Mouse (Mus musculus): Measurements from ENCODE around the gene Csrp1. TPM values are rescaled to one million over a fixed set of nuclear protein-coding genes. Genes with fewer than 3 reads are reported as not detected.

Gene Csrp1
- total RNA-seq, 1 experiment from 2014 or later, result 148 TPM

DNA sequence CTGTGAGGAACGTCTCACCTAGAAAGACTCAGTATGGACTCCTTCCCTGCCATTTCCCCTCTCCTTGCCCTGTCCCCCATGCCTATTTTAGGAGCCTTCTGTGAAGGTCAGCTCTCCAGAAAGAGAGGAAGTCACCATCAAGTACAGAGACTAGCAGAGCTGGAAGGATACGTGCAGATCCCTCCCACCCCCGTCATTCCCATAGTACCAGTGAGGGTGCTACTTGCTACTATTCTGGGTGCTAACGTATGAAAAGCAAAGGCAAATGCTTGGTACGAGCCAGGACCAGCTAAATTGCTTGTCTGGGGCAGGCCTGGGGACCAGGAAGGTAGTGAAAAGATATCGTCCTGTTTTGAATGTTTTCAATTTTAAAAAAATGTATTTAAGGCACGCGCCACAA, 37.4 kb downstream of the Csrp1 start:
- no peak for ATAC-seq (replicated peaks in 1 of 2; ENCODE audit: insufficient read depth in 1 of 2, low FRiP score in 2 of 2, low TSS enrichment in 1 of 2, low read depth in 1 of 2, poor library complexity in 2 of 2, severe bottlenecking in 2 of 2)

DNA sequence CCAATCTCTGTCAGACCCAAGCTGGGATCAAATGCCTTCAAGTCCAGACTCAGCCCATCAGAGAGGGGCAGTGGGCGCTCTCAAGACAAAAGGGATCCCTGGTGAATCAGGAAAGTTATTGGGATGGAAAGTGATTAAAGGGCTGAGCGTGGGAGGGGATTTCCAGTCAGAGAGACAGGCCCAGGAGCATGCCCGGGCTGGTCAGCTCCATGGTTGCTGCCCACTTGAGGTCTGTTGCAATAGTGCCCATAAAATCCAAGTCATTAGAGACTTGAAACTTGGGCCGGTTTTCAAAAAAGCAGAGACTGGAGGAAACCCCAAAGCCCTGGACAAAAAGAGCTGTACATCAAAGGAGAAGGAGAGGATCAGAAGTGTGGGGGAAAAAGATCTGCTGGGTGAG, 39.8 kb downstream of the Csrp1 start:
- ATAC-seq (replicated peaks in 1 of 2; ENCODE audit: insufficient read depth in 1 of 2, low FRiP score in 2 of 2, low TSS enrichment in 1 of 2, low read depth in 1 of 2, poor library complexity in 2 of 2, severe bottlenecking in 2 of 2), result no peak

DNA sequence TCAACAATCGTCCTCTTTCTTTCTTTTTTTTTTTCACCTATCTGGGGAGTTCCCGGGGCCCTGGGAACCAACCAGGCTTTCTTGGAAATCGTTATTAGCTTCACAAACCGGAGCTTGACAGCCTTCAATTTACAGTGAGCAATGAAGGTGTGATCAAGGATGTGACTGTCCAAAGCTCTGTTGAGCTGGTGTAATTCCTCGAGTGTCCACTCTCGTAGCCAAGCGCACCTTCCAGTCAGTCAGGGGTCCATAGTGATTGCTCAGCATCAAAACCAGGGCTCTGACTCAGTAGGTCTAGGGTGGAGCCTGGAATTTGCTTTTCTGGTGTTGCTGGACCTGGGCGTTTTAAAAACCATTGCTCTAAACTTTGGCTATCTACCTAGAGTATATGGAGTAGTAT, 40.4 kb downstream of the Csrp1 start:
- no peak for ATAC-seq (replicated peaks in 1 of 2; ENCODE audit: insufficient read depth in 1 of 2, low FRiP score in 2 of 2, low TSS enrichment in 1 of 2, low read depth in 1 of 2, poor library complexity in 2 of 2, severe bottlenecking in 2 of 2)

DNA sequence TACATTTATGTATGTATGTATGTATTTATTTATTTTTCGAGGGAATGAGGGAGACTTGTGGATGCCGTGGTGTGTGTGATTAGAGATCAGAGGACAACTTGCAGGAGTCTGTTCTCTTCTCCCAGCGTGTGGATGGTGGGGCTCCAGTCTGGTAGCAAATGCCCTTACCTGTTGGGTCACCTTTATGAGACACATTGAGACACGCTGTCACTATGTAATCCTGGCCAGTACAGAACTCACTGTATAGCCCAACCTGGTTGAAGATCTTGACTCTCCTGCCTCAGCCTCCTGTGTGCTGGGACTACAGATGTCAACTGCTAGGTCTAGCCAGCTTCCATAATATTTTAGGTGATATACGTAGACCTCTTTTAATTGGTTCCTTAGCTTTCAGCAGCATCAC, 41.9 kb downstream of the Csrp1 start:
- no peak for ATAC-seq (replicated peaks in 1 of 2; ENCODE audit: insufficient read depth in 1 of 2, low FRiP score in 2 of 2, low TSS enrichment in 1 of 2, low read depth in 1 of 2, poor library complexity in 2 of 2, severe bottlenecking in 2 of 2)

DNA sequence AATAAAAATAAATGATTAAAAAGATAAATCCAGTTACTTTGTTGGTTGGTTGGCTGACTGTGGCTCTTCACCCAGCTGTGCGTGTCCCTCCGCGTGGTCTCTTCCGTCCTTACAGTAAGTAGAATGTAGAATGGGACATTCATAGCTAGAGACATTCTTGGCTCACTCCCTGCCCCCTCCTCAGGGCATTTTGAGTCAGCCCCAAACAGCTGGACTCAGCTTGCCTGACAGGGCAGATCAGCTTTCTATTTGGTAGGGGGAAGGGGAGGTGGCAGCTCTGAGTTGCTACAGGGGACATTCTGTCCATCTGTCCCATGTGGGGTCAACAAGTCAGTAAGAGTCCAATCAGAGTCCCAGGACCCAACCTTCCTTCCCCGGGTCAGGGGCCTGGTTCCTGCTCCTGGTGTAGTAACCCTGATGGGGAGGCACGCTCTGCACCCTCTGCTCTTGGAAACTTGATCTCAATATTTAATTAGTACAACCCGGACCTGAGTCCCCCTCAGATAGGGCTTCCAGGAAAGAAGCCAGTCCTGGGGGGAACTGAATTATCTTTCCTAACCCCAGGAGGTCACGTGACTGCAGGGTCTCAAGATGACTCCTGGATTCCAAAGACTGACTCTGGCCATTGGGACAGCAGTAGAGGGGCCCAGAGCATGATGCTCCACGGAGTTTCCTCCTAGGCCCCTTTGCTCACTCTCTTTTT, 43.8 kb downstream of the Csrp1 start:
- no peak for ATAC-seq (replicated peaks in 1 of 2; ENCODE audit: insufficient read depth in 1 of 2, low FRiP score in 2 of 2, low TSS enrichment in 1 of 2, low read depth in 1 of 2, poor library complexity in 2 of 2, severe bottlenecking in 2 of 2)

DNA sequence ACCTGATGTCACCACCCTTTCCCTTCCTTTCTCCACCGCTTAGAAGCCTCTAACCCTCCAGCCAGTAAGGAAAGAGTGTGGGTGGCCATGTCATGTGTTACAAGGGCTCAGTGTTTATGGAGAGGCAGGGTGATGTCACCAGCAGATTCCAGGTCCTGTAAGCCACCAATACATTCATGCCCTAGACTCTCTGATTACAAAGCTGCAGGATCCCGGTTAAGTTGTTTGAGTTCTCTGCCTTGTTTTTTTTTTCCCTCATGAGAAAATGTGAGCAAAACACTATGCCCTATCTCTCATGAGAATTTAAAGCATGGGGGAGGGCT, 44.3 kb downstream of the Csrp1 start:
- no peak for ATAC-seq (replicated peaks in 1 of 2; ENCODE audit: insufficient read depth in 1 of 2, low FRiP score in 2 of 2, low TSS enrichment in 1 of 2, low read depth in 1 of 2, poor library complexity in 2 of 2, severe bottlenecking in 2 of 2)

DNA sequence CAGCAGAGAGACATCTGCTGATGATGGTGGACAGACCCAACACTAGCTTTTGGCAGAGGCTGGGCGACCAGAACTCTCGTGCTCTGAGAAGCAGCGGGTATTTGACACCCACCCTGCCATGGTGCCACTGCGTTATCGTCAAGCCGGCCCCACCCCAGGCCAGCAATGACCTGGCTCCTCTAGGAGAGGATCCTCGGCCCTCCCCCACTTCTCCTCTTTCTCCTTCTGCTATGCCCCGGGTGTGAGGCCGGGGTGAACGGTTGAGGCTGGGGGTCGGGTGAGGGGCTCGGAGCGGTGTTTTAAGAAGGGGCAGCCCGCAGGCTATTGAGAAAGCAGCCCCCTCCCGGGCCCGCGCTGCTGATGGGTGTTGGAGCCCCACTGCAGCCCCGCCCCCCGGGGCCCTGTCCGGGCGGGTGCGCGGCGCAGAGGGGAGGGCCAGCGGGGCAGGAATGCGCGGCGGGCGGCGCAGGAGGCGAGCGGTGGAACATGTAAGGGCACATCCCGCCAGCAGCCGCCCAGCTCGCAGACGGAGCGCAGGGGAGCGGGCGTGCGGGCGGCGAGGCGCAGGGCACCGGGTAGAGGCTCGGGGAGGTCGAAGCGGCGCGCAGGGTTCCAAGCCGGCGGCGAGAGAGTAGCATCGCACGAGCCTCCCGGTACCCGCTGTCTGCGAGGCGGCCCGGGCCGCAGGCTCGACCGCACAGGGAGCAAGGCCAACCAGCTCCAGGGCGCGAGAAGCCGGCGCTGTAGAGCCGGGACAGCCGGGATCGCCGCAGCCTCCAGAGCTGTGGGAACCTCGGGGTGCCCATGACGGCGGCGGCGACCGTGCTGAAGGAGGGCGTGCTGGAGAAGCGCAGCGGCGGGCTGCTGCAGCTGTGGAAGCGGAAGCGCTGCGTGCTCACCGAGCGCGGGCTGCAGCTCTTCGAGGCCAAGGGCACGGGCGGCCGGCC, 46.1 kb downstream of the Csrp1 start, which contains the start of gene Phlda3:
Gene Phlda3 (plus strand): TSS at position 475 of the 947 bp plus-strand sequence.
- ATAC-seq (replicated peaks in 1 of 2; ENCODE audit: insufficient read depth in 1 of 2, low FRiP score in 2 of 2, low TSS enrichment in 1 of 2, low read depth in 1 of 2, poor library complexity in 2 of 2, severe bottlenecking in 2 of 2), result peak; percentile 53 to 65

DNA sequence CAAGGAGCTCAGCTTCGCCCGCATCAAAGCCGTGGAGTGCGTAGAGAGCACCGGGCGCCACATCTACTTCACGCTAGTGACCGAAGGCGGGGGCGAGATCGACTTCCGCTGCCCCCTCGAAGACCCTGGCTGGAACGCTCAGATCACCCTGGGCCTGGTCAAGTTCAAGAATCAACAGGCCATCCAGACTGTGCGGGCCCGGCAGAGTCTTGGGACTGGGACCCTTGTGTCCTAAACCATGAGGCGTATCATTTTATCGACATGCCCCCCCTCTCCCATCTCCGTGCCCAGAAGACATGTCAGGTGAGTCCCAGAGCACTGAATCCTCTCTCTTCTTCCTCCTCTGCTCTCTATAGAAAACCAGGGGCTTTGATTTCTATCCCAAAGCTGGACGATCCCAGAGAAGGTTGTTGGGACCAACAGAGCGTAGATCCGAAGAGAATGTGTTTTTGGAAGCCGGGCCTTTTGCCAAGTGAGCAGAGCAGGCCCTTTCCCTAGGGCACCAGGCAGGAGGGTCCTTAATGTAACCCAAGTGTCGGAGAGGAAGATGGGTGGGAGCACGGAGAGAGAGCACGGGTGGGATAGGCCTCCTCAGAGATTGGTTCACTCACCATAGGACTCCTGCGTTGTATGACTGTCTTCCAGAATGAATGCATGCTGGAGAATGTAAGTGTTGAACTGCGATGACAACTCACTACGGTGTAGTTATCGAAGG, 46.9 kb downstream of the Csrp1 start:
- ATAC-seq (replicated peaks in 1 of 2; ENCODE audit: insufficient read depth in 1 of 2, low FRiP score in 2 of 2, low TSS enrichment in 1 of 2, low read depth in 1 of 2, poor library complexity in 2 of 2, severe bottlenecking in 2 of 2), result 0 out of 4 replicates have a peak, but pooled peaks have one; percentile 1 to 24

DNA sequence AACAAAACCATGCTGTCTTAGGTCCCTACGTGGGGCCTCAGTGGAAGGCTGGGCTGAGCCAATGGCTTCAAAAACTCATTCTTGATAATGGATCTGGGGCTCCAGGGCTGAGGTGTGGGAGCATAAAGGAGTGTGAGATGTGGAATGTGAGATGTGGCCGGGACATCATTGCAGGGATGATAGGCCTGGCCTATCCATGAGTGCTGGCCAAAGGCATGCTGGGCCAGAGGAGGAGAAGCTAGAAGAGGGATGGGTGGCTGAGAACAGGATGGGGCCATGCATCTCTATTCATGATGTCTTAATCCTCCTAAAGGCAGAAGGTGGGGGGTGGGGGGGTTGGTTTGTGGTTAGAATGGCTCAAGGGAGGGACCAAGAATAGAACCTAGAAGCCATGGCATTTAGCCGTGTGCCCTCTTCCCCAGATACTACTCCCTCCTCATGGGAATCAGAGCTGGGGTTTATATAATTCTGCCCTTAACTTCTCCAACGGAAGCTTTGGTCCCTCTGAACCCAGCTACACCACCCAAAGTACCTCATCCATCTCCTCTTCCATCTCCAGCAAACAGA, 47.5 kb downstream of the Csrp1 start:
- no peak for ATAC-seq (replicated peaks in 1 of 2; ENCODE audit: insufficient read depth in 1 of 2, low FRiP score in 2 of 2, low TSS enrichment in 1 of 2, low read depth in 1 of 2, poor library complexity in 2 of 2, severe bottlenecking in 2 of 2)

DNA sequence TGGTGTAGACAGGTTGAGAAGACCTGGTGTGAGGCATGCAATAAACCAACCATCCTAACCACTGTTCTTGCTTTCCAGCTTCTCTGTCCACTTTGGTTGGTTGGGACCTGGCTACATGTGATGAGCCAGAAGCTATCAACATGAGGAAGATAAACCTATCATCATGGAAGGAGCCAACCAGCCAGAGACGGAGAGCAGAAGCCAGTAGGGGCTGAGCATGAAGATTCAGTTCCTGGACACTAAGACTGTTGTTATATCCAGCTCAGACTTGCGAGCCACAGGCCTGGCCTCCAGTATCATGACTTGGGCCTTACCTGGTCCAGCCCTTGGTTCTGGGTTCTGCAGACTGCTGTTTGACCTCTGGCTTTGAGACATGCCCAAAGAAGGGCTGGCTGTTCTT, 48.5 kb downstream of the Csrp1 start:
- ATAC-seq (replicated peaks in 1 of 2; ENCODE audit: insufficient read depth in 1 of 2, low FRiP score in 2 of 2, low TSS enrichment in 1 of 2, low read depth in 1 of 2, poor library complexity in 2 of 2, severe bottlenecking in 2 of 2), result no peak

DNA sequence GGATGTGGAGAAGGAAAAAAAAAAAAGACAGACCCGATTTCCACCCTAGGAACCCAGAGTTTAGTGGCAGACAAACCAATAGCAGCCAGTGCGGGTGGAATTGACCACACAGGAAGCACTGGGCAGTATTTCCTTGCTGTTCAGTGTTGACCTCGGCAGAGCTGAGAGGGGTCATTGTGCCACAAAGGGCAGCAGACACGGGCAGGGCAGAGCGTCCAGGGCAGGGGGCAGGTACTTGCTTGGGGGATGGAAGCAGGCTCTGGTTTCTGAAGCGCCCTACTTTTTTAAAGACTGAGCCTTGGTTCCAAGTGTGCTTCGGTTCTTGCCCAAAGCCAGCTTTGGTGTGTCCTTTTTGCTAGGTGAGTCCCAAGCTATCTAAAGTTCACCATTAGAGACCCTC, 50.4 kb downstream of the Csrp1 start:
- ATAC-seq (replicated peaks in 1 of 2; ENCODE audit: insufficient read depth in 1 of 2, low FRiP score in 2 of 2, low TSS enrichment in 1 of 2, low read depth in 1 of 2, poor library complexity in 2 of 2, severe bottlenecking in 2 of 2), result no peak

DNA sequence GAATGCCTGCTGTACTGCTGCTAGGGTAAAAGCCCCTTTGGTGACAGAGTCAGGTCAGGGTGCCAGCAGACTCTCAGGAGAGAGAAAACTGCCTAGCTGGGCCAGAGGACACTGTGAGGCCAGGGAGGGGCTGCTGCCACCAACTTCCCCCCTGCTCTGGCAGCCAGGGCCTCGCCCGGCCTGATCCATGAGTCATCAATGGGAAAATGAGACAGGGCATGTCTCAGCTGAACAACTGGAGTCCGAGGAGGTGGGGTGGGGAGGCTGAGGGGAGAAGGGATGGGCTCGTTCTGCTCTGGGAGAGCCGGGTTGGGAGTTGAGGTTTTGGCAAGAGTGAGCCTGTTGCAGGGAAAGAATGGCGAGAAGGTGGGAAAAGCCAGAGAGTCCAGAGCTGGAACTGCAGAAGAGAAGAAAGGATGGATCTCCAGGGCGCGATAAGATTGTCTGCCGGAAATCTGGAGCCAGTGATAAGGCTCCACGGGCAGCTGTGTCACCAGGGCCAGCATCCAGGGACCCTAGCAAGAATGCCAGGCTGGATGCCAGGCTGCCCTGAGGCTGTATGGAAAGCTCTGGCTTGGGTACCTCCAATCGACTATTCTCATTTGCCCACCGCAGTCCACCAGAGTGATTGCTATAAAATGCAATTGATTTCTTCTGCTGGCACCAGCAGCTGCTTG, 51.2 kb downstream of the Csrp1 start:
- ATAC-seq (replicated peaks in 1 of 2; ENCODE audit: insufficient read depth in 1 of 2, low FRiP score in 2 of 2, low TSS enrichment in 1 of 2, low read depth in 1 of 2, poor library complexity in 2 of 2, severe bottlenecking in 2 of 2), result no peak

DNA sequence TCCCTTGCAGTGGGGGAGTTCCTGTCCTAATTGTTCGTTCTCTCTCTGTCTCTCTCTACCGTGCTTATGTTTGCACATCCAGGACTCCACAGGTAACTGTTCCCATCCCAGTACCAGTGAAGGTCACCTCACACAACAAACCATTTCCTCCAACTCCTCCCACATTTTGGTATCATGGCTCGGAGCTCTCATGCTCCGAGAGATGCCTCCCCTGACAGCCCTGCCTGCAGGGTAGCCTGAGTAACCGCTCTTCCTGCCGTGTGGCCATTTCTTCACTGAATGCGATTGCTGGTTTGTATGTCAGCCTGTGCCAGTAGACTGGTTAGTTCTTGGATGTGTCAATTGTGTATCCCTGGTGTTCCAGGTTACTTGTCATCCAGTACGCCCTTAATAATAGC, 51.7 kb downstream of the Csrp1 start:
- ATAC-seq (replicated peaks in 1 of 2; ENCODE audit: insufficient read depth in 1 of 2, low FRiP score in 2 of 2, low TSS enrichment in 1 of 2, low read depth in 1 of 2, poor library complexity in 2 of 2, severe bottlenecking in 2 of 2), result no peak

DNA sequence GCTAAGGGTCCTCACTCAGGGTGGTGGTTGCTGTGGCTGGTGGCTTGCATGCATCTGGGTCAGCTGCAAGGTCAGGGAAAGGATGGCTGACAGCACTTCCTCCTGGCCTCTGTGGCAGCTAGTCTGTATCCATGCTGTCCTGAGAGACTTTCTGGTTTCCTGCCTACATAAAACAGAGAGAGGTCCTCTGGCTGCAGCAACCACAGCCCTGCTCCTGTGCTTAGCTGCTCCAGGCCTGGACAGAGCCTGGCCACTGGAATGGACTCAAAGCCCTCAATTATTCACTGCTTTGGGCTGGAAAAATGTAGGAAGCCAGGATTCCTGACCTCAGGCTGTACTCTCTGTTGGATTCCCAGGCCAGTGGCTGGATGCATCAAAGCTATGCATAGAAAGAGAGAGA, 56.7 kb downstream of the Csrp1 start:
- no peak for ATAC-seq (replicated peaks in 1 of 2; ENCODE audit: insufficient read depth in 1 of 2, low FRiP score in 2 of 2, low TSS enrichment in 1 of 2, low read depth in 1 of 2, poor library complexity in 2 of 2, severe bottlenecking in 2 of 2)

DNA sequence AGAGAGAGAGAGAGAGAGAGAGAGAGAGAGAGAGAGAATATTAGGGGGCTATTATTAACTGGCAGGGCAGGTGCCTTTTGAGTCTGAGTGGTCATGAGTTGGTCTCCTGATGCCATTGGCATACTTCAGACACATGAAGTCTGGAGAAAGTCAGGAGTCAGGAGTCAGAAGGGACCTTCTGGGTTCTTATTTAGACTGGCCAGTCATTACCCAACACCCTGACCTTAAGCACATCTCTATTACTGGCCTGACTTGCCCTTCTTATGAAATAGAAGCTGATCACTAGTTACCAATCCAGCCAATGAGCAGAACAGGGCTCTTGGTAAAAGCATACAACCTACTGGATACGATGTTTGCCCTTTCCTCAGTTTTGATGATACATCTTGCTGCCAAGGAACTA, 57.2 kb downstream of the Csrp1 start:
- ATAC-seq (replicated peaks in 1 of 2; ENCODE audit: insufficient read depth in 1 of 2, low FRiP score in 2 of 2, low TSS enrichment in 1 of 2, low read depth in 1 of 2, poor library complexity in 2 of 2, severe bottlenecking in 2 of 2), result no peak

DNA sequence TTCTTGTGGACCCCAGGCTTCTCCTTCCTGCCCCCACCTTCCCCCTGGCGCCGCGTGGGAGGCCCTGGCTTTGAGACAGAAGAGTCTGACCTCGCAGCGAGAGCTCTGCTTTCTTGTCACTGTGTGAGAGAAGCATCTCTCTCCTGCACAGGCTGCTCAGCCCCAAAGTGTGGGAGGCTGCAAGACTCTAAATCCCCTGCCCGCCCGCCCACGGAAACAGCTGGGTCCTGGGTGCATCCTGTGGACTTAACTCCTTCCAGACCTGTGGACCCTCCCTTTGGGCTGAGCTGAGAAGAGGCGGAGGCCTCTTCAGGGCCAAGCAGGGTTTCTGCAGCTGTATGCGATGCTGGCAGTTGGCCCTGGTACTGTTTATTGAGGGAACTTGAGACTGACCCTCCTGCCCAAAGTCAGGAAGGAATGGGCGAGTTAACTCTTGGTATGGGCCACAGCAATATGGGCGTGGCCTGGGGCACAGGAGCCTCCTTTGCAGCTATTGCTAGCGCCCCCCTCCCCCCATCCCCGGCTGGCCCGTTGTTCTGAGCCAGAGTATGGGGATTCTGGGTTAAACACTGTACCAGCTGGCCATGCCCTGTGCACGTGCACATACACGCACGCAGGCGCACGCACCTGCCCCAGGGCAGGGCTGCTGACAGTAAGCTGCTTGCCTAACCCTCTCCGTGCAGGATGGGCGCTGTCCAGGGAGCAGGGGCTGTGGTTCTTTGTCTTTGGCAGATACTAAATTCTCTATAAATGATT, 59.1 kb downstream of the Csrp1 start, which contains the start of gene Tnni1:
Gene Tnni1 (plus strand): TSS at position 655 of the 756 bp plus-strand sequence.
- peak; percentile 54 to 55 for ATAC-seq (replicated peaks in 1 of 2; ENCODE audit: insufficient read depth in 1 of 2, low FRiP score in 2 of 2, low TSS enrichment in 1 of 2, low read depth in 1 of 2, poor library complexity in 2 of 2, severe bottlenecking in 2 of 2)

DNA sequence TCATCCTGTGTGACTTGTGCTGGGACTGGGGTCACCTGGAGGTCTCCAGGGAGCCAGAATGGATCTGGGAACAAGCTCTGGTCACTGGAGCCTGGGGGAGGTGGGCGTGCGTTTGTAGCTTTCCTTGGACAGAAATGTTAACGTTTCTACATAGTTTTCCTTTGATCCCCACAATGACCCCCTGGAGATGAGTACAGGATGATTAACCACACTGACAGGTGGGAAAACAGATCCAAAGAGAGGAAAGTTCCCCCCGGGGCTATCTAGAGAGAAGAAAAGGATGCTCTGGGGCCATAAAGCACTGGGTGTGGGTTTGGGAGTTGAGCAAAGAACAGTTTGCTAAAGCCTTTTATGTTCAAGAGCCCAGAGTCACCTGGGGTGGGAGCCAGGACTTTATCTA, 60.8 kb downstream of the Csrp1 start:
- ATAC-seq (replicated peaks in 1 of 2; ENCODE audit: insufficient read depth in 1 of 2, low FRiP score in 2 of 2, low TSS enrichment in 1 of 2, low read depth in 1 of 2, poor library complexity in 2 of 2, severe bottlenecking in 2 of 2), result no peak
